Mouse (Mus musculus) kidney, embryonic 15.5 days (tissue): ENCODE measurements around the gene Dnah2. TPM values are rescaled to one million over a fixed set of nuclear protein-coding genes. Genes with fewer than 3 reads are reported as not detected.

Source experiments
- ATAC-seq: fragments of 200-750 bp; cut with Nextera tagmentation; replicated peaks from 2 replicates; pipeline ENCODE4 v1.8.0; 2017; ENCODE audit warnings: moderate TSS enrichment; ENCODE audit not compliant: low FRiP score
- H3K27ac ChIP-seq: fragments of 300-500 bp; sonication (generic); 2 replicates; pipeline ENCODE4 v1.5.1; 2015; ENCODE audit warnings: mild to moderate bottlenecking, inconsistent platforms
- H3K27me3 ChIP-seq: fragments of 300-500 bp; sonication (generic); 2 replicates; pipeline ENCODE4 v1.6.1; 2015; ENCODE audit warnings: inconsistent platforms
- H3K36me3 ChIP-seq: fragments of 300-500 bp; sonication (generic); 2 replicates; pipeline ENCODE4 v1.6.1; 2015; ENCODE audit warnings: inconsistent platforms
- H3K4me1 ChIP-seq: fragments of 300-500 bp; sonication (generic); 2 replicates; pipeline ENCODE4 v1.6.1; 2015; ENCODE audit warnings: inconsistent platforms
- H3K4me2 ChIP-seq: fragments of 300-500 bp; sonication (generic); 2 replicates; pipeline ENCODE4 v1.6.1; 2015; ENCODE audit warnings: moderate library complexity, mild to moderate bottlenecking, inconsistent platforms
- H3K4me3 ChIP-seq: fragments of 300-500 bp; sonication (generic); replicated peaks from 2 replicates; pipeline ENCODE4 v1.5.1; 2015; ENCODE audit warnings: mild to moderate bottlenecking, inconsistent platforms
- H3K9ac ChIP-seq: fragments of 300-500 bp; sonication (generic); 2 replicates; pipeline ENCODE4 v1.6.1; 2015; ENCODE audit warnings: mild to moderate bottlenecking, inconsistent platforms
- H3K9me3 ChIP-seq: fragments of 300-500 bp; sonication (generic); replicated peaks from 2 replicates; pipeline ENCODE4 v1.6.1; 2016; ENCODE audit warnings: inconsistent platforms
- WGBS: fragments of 180-500 bp; shearing (Covaris S2); methylation state at CpG from one replicate; pipeline ENCODE4 v1.1.7; 2015; ENCODE audit warnings: mixed read lengths; 5-methylcytosine and 5-hydroxymethylcytosine counted together
- polyA plus RNA-seq: library from polyadenylated mRNA; unstranded; fragments of >200 nt; fragmentation: Nextera tagmentation; extraction: Ambion mirVana; gene quantifications from 2 replicates; pipeline ENCODE4 v1.2.1, GENCODE M21; 2015

The Dnah2 gene
- polyA plus RNA-seq, 1 experiment from 2014 or later = 0.73 TPM

DNA sequence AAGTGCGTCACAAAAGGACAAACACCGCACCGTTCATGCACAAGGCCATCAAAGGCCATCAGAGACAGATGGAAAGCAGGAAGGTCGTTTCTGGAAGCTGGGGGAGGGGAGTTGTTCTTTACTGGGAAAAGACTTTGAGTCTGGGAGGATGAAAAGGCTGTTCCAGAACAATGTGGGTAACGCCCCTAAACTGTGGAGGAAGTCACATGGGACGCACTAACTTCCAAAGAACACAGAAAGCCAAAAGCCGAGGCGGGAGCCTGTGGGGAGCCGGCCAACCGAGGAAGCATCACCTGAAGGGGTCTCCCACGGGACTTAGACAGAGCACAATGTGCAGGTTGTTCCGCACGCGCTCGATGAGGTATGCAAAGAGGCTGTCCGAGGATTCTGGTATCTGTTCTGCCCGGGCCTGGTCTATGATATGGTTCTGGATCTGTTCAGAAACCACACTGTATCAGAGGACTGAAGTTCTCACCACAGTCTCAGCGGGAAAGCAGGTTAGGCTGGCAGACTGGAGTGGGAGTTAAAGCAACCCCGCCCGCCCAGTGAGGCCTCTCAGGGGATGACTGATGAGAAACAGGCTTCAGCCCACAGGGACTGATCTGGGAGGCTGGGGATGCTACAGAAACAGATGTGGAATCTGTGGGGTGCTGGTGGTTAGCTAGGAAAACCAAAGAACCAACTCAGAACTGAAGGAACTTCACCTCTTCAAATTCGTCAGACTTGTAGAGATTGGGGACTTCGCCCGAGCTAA lies 96.6 kb downstream of the Dnah2 start:
- H3K4me1 ChIP-seq = peaks cover 25% of the 10 kb centered on the region
- peak overlapping the region; percentile 5; the same call in 1 of the 2 replicates for H3K4me3 ChIP-seq
- H3K27ac ChIP-seq = peak overlapping the region; percentile 63
- H3K27me3 ChIP-seq = no peaks in the 10 kb centered on the region
- no peaks in the 10 kb centered on the region for H3K36me3 ChIP-seq
- H3K4me2 ChIP-seq = peak overlapping the region; percentile 38
- no peaks in the 10 kb centered on the region for H3K9me3 ChIP-seq
- 51% methylated on average over 23 of the region's 23 CpGs for WGBS
- ATAC-seq = peak; percentile 54; the same call in 1 of the 2 replicates
- H3K9ac ChIP-seq = no peak overlapping the region

DNA sequence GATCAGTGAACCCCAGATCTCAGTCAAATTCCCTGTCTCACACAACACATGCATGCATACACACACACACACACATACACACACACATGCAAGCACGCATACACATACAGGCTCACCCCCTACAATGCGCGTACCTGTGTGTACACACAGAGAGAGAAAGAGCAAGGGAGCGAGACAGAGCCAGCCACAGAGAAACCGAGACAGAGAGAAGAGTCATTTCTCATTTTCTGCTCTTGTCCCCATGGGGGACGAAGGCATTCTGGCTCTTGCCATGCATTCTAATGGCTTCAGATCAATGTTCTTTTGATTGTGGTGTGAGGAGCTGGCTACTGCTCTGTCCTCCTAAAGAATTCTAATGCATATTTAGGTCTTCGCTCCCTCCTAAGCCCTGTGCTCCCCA lies 101.6 kb downstream of the Dnah2 start:
- Histone ChIP-seq H3K4me3 (no peak overlapping the region), H3K27ac (no peak overlapping the region), H3K9ac (no peak overlapping the region), H3K9me3 (no peaks in the 10 kb centered on the region), H3K27me3 (no peaks in the 10 kb centered on the region), H3K4me2 (no peak overlapping the region), H3K4me1 (peaks cover 10% of the 10 kb centered on the region), H3K36me3 (no peaks in the 10 kb centered on the region)
- WGBS = 92% methylated on average over 7 of the region's 7 CpGs
- ATAC-seq = no peak

DNA sequence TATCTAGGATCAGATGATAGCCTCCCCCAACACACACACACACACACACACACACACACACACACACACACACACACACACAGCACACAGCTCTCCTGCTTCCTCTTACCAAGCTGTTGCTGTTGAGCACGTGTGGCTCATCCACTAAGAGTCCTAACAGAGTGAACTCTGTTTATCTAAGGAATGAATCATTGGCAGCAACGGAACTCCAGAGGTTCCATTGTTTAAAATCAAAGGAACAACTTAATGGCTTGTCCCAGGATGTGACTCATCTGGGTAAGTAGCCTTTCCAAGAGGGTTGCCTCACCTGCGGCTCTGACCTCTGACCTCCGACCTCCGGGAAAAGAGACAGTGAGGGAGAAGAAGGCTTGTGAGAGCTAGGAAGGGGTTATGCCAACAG lies 105.6 kb downstream of the Dnah2 start:
- 21% methylated on average over 5 of the region's 5 CpGs for WGBS
- H3K36me3 ChIP-seq = no peaks in the 10 kb centered on the region

DNA sequence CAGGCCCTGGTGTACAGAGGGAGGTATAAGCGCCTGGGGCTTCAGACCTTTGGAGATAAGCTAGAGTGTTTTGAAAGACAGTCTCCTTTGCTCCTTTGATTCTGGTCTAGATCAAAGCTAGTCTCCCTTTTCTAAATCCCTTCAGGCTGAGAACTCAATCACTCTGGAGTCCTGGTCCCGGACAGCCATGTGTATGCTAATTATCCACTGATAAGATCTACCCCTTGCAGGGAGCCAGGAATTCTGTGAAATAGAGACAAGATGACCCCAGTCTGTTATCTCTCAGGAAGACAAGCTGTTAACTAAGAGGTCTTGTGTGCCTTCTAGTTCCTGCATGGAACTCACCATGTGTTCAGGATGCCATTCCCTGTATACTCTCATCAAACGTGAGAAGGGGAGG lies 111.6 kb downstream of the Dnah2 start:
- peaks cover 4% of the 10 kb centered on the region for H3K4me1 ChIP-seq
- no peaks in the 10 kb centered on the region for H3K27me3 ChIP-seq
- no peak overlapping the region for H3K27ac ChIP-seq
- no peak overlapping the region for H3K9ac ChIP-seq
- H3K9me3 ChIP-seq = no peaks in the 10 kb centered on the region
- 48% methylated on average over 3 of the region's 3 CpGs for WGBS
- no peak overlapping the region for H3K4me3 ChIP-seq
- no peak for ATAC-seq
- no peak overlapping the region for H3K4me2 ChIP-seq
- H3K36me3 ChIP-seq = no peaks in the 10 kb centered on the region

More for the DNA sequence above, 105.6 kb downstream of the Dnah2 start:
- ATAC-seq = no peak
- no peaks in the 10 kb centered on the region for H3K27me3 ChIP-seq
- no peak overlapping the region for H3K4me2 ChIP-seq
- H3K27ac ChIP-seq = no peak overlapping the region
- H3K9ac ChIP-seq = no peak overlapping the region
- H3K4me1 ChIP-seq = 0 out of 2 replicates have a peak, but pooled peaks cover 6% of the 10 kb centered on the region
- H3K4me3 ChIP-seq = no peak overlapping the region
- H3K9me3 ChIP-seq = no peaks in the 10 kb centered on the region

DNA sequence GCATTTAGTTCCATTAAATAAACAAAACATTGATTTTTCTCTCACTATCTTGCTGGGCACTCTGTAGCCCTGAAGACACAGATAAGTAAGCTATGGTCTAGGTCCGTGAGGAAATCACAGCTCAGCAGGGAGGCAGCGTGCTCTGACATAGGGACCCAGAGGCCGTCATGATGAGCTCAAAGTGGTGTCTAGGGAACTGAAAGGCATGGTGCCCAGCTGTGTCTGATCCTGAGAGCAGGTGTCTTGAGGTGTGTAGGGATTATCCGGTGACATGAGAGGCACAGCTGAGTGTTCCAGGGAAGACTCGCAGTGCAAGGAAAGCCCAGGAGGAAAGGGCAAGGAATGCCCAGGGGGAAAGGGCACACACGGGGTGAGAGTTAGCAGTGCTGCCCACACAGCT lies 115.7 kb downstream of the Dnah2 start:
- Histone ChIP-seq H3K4me1 (peaks cover 22% of the 10 kb centered on the region), H3K9me3 (no peaks in the 10 kb centered on the region), H3K36me3 (no peaks in the 10 kb centered on the region), H3K4me3 (no peak overlapping the region), H3K27me3 (no peaks in the 10 kb centered on the region), H3K27ac (no peak overlapping the region), H3K9ac (no peak overlapping the region), H3K4me2 (no peak overlapping the region)
- no peak for ATAC-seq
- 72% methylated on average over 6 of the region's 6 CpGs for WGBS

DNA sequence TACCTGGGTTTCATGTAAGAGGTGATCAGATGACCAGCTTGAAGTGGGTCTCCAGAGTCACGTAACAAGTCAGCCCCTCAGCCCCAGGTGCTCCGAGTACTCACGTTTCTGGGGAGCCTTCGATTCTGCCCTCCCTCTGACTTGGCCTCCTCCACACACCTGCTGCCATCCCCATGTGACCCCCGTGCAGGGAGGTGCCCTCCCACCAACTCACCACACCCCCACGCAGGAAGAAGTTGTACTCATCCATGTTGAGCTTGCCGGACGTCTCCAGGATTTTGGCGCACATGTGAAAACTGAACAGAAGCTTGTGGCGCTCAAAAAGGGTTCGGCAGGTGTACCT lies 116.3 kb downstream of the Dnah2 start:
- H3K4me3 ChIP-seq = no peak overlapping the region
- no peak for ATAC-seq
- H3K9ac ChIP-seq = no peak overlapping the region
- H3K4me1 ChIP-seq = peaks cover 22% of the 10 kb centered on the region
- H3K36me3 ChIP-seq = no peaks in the 10 kb centered on the region
- no peaks in the 10 kb centered on the region for H3K27me3 ChIP-seq
- H3K27ac ChIP-seq = no peak overlapping the region
- 58% methylated on average over 11 of the region's 11 CpGs for WGBS
- H3K4me2 ChIP-seq = no peak overlapping the region
- H3K9me3 ChIP-seq = no peaks in the 10 kb centered on the region

DNA sequence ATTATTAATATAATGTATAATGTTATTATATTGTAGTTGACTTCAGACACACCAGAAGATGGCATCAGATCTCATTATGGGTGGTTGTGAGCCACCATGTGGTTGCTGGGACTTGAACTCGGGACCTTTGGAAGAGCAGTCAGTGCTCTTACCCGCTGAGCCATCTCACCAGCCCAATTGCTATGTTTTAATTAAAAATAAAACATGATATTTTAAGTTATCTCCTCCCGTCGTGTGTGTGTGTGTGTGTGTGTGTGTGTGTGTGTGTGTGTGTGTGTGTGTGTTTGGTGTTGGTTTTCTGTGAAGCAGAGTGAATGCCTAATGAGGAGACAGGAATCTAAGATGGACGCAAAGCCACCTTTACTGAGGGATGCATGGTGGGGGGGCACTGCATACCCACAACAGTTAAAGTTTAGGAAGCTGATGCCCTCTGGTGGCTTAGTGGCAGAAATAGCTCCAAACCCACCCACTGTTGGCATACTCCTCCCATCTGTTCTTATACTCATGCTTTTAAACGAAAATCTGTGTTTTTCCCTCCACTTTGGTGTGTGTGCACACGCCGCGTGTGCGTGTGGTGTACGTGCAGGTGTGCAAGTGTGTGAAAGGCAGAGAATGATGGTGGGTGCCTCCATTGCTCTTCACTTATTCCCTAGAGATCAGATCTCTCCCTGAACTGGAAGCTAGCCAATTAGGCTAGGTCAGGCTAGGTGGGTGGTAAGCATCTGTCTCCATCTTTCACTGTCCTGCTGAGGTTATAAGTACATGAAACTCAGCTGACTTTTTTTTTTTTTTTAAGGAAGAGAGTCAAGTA lies 116.9 kb downstream of the Dnah2 start:
- Histone ChIP-seq H3K9ac (no peak overlapping the region), H3K36me3 (no peaks in the 10 kb centered on the region), H3K4me3 (no peak overlapping the region), H3K27ac (no peak overlapping the region), H3K27me3 (no peaks in the 10 kb centered on the region), H3K4me2 (peak overlapping the region; percentile 32; the same call in 1 of the 2 replicates), H3K9me3 (no peaks in the 10 kb centered on the region), H3K4me1 (peaks cover 22% of the 10 kb centered on the region)
- WGBS = 28% methylated on average over 11 of the region's 11 CpGs
- peak; percentile 81 for ATAC-seq

DNA sequence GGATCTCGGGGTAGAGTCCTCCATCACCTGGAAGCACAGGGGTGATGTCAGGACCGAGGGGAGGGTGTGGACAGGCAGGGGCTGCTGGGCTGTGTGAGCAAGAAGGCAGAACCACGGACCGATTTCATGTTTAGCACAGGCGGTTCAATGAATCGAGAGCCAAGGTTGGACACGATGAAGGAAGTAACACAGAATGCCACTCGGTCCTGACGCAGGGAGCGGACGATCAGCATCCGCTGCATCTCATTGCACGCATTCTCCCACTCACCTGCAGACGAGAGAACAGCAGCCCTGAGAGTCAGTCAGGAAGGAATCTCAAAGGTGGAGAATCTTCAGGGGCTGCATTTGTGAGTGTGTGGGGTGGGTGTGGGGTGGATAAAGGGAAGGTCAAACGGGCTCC lies 118.3 kb downstream of the Dnah2 start:
- Histone ChIP-seq H3K4me2 (no peak overlapping the region), H3K9ac (no peak overlapping the region), H3K4me1 (peaks cover 22% of the 10 kb centered on the region), H3K27ac (no peak overlapping the region), H3K27me3 (no peaks in the 10 kb centered on the region), H3K36me3 (no peaks in the 10 kb centered on the region), H3K4me3 (no peak overlapping the region), H3K9me3 (no peaks in the 10 kb centered on the region)
- WGBS = 86% methylated on average over 15 of the region's 15 CpGs
- no peak for ATAC-seq

DNA sequence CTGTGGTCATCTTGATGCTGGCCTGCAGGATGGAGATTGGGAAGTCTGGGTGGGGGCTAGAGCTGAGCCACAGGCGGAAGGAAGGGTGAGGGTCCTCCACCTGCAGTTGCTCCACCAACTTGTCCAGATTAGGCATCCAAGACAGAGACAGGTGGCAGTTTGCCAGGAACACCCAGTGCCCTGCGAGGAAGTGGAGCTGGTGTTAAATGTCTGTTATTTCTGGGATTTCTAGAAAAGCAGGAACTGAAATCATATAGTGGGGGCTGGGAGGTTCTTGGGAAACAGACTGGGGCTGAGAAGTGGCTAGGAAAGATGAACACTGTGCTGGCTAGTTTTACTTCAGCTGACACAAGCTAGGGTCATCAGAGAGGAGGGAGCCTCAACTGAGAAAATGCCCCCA lies 119.6 kb downstream of the Dnah2 start:
- no peaks in the 10 kb centered on the region for H3K27me3 ChIP-seq
- no peak overlapping the region for H3K9ac ChIP-seq
- 29% methylated on average over 2 of the region's 2 CpGs for WGBS
- H3K4me3 ChIP-seq = no peak overlapping the region
- H3K4me1 ChIP-seq = peaks cover 22% of the 10 kb centered on the region
- H3K36me3 ChIP-seq = no peaks in the 10 kb centered on the region
- no peaks in the 10 kb centered on the region for H3K9me3 ChIP-seq
- 0 out of 2 replicates have a peak overlapping the region, but pooled peaks have one; percentile 27 for H3K27ac ChIP-seq
- ATAC-seq = no peak
- H3K4me2 ChIP-seq = no peak overlapping the region

DNA sequence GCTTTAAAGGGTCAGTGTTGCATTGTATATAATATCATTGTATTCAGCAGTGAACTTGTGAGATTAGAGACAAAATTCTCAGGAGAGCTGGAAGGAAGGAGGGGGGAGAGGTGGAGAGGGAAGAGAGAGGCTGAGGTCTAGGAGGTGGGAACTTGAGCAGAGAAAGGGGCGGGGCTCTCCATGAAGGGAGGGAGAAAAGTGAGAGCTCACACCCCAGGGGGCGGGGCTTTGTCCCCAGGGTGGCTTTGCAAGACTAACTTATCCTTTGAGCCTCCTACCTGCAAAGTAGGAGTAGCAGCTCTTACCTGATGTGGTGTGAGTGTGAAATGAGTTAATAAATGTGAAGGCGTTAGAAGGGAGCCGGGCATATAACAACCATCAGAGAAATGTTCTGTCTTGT lies 120.2 kb downstream of the Dnah2 start:
- H3K9me3 ChIP-seq = no peaks in the 10 kb centered on the region
- 0 out of 2 replicates have a peak overlapping the region, but pooled peaks have one; percentile 27 for H3K27ac ChIP-seq
- H3K27me3 ChIP-seq = no peaks in the 10 kb centered on the region; the same call in 1 of the 2 replicates
- H3K4me2 ChIP-seq = no peak overlapping the region
- no peak overlapping the region for H3K4me3 ChIP-seq
- H3K9ac ChIP-seq = no peak overlapping the region
- H3K4me1 ChIP-seq = peaks cover 22% of the 10 kb centered on the region
- no peak for ATAC-seq
- H3K36me3 ChIP-seq = no peaks in the 10 kb centered on the region
- WGBS = 18% methylated on average over 4 of the region's 4 CpGs

DNA sequence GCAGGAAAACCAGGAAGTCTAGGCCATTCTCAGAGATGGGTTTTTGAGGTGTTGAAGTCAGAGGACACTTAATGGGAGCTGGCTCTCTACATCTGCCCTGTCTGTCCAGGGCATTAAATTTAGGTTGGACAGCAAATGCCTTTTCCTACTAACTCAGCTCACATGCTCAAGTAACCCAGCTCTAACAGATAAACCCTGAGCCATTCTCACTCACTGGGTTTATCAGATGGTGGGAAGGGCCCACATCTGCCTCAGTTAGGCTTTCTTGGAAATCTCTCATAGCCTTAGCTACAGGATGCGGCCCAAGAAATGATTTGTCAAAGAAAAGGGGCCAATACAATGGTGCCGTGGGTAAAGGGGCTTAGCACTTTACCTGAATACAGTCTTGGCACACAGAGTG lies 122.7 kb downstream of the Dnah2 start:
- H3K4me2 ChIP-seq = no peak overlapping the region
- no peak for ATAC-seq
- H3K27ac ChIP-seq = no peak overlapping the region
- no peak overlapping the region for H3K9ac ChIP-seq
- 87% methylated on average over 2 of the region's 2 CpGs for WGBS
- H3K4me1 ChIP-seq = peaks cover 19% of the 10 kb centered on the region
- no peak overlapping the region for H3K4me3 ChIP-seq
- H3K27me3 ChIP-seq = peaks cover 22% of the 10 kb centered on the region
- H3K9me3 ChIP-seq = no peaks in the 10 kb centered on the region
- no peaks in the 10 kb centered on the region for H3K36me3 ChIP-seq

DNA sequence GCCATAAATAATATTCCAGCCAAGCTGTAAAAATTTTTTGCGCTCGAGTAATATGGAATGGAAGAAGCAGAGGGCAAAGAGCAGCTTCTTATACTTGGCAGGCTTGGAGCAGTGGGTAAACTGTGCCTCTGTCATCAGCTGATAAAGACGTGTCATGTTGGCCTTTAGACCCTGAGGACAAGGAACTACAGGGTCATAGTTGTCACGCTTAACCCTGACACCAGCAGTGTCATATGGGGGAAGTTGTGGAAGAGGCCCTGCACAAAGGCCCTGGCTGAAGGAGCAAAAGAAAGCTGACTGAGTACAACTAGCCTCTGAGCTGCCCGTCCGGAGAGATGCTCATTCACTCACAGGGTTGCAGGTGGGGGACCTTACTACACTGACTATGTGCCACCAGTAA lies 125.0 kb downstream of the Dnah2 start:
- Histone ChIP-seq H3K9ac (no peak overlapping the region), H3K36me3 (no peaks in the 10 kb centered on the region), H3K4me1 (peaks cover 35% of the 10 kb centered on the region), H3K4me3 (no peak overlapping the region), H3K27me3 (peaks cover 31% of the 10 kb centered on the region), H3K9me3 (no peaks in the 10 kb centered on the region), H3K4me2 (no peak overlapping the region), H3K27ac (no peak overlapping the region)
- ATAC-seq = no peak
- 69% methylated on average over 6 of the region's 6 CpGs for WGBS
